Mouse (Mus musculus) forebrain, postnatal 0 days (tissue): ENCODE measurements at regions not wholly inside any gene's neighbourhood (a gene's known extent, or its start where the extent isn't known, plus 50 kb on each side); places are given as distances from the start of the nearest gene placed in this dataset.

Experiments
- ATAC-seq: fragments of 200-750 bp; cut with Nextera tagmentation; 2 replicates; pipeline ENCODE4 v1.8.0; 2017; ENCODE audit warnings: mild to moderate bottlenecking, moderate library complexity
- DNase-seq: peaks from one replicate; pipeline ENCODE4 v3.0.0-alpha.2; 2015
- H3K27ac ChIP-seq: fragments of 300-500 bp; sonication (generic); 2 replicates; pipeline ENCODE4 v1.5.1; 2014; ENCODE audit warnings: low read depth, mild to moderate bottlenecking, antibody characterized with exemption, low read length, moderate library complexity, mixed read lengths
- H3K27me3 ChIP-seq: fragments of 300-500 bp; sonication (generic); 2 replicates; pipeline ENCODE4 v1.6.1; 2014; ENCODE audit warnings: mild to moderate bottlenecking, low read length, mixed read lengths; ENCODE audit not compliant: insufficient read depth
- H3K36me3 ChIP-seq: fragments of 300-500 bp; sonication (generic); 2 replicates; pipeline ENCODE4 v1.6.1; 2014; ENCODE audit warnings: mild to moderate bottlenecking, moderate library complexity; ENCODE audit not compliant: insufficient read depth
- H3K4me1 ChIP-seq: fragments of 300-500 bp; sonication (generic); 2 replicates; pipeline ENCODE4 v1.6.1; 2014; ENCODE audit warnings: antibody characterized with exemption; ENCODE audit not compliant: insufficient read depth
- H3K4me2 ChIP-seq: fragments of 300-500 bp; sonication (generic); 2 replicates; pipeline ENCODE4 v1.6.1; 2014; ENCODE audit warnings: low read depth, mild to moderate bottlenecking, moderate library complexity
- H3K4me3 ChIP-seq: fragments of 300-500 bp; sonication (generic); 2 replicates; pipeline ENCODE4 v1.5.1; 2014; ENCODE audit warnings: low read depth, low read length, mixed read lengths
- H3K9ac ChIP-seq: fragments of 300-500 bp; sonication (generic); 2 replicates; pipeline ENCODE4 v1.6.1; 2014; ENCODE audit warnings: mild to moderate bottlenecking
- H3K9me3 ChIP-seq: fragments of 300-500 bp; sonication (generic); 2 replicates; pipeline ENCODE4 v1.6.1; 2016; ENCODE audit warnings: low read length
- CTCF ChIP-seq: sonication (generic); IDR thresholded peaks from 2 replicates; pipeline ENCODE4 v1.5.1; 2016; ENCODE audit warnings: antibody characterized with exemption, control low read depth, low read depth
- WGBS: fragments of 180-500 bp; shearing (Covaris S2); extraction: QIAGEN DNeasy Blood & Tissue Kit; methylation state at CpG from one replicate; pipeline ENCODE4 v1.1.7; 2014; 5-methylcytosine and 5-hydroxymethylcytosine counted together

GRCm38 (mm10) chr6:25442096-25442495, 248.4 kb downstream of the Gpr37 start:
- 76% methylated on average over 2 of the region's 2 CpGs for WGBS
- DNase-seq (no peak), ATAC-seq (no peak)
- no peak overlapping the region for H3K27ac ChIP-seq
- H3K27me3 ChIP-seq, result no peaks in the 10 kb centered on the region
- TF ChIP-seq CTCF, result no peak
- no peaks in the 10 kb centered on the region for H3K9me3 ChIP-seq
- no peak overlapping the region for H3K4me2 ChIP-seq
- H3K36me3 ChIP-seq, result no peaks in the 10 kb centered on the region
- H3K4me3 ChIP-seq, result no peak overlapping the region
- no peak overlapping the region for H3K9ac ChIP-seq
- no peaks in the 10 kb centered on the region for H3K4me1 ChIP-seq

- no peak overlapping the region for H3K27ac ChIP-seq
- DNase-seq (peak; percentile 10), ATAC-seq (peak; percentile 66)
- H3K4me3 ChIP-seq, result no peak overlapping the region
- no peaks in the 10 kb centered on the region for H3K9me3 ChIP-seq
- no peaks in the 10 kb centered on the region for H3K36me3 ChIP-seq
- H3K4me2 ChIP-seq, result no peak overlapping the region
- no peaks in the 10 kb centered on the region for H3K27me3 ChIP-seq
- WGBS, result 12% methylated on average over 2 of the region's 2 CpGs
- no peak overlapping the region for H3K9ac ChIP-seq
- no peaks in the 10 kb centered on the region for H3K4me1 ChIP-seq
- no peak for TF ChIP-seq CTCF
Measured at GRCm38 (mm10) chr6:25437875-25438274, 252.7 kb downstream of the Gpr37 start.

- H3K4me2 ChIP-seq, result no peak overlapping the region
- no peak for TF ChIP-seq CTCF
- H3K4me3 ChIP-seq, result no peak overlapping the region
- no peaks in the 10 kb centered on the region for H3K27me3 ChIP-seq
- WGBS, result 79% methylated on average over 4 of the region's 4 CpGs
- H3K9me3 ChIP-seq, result no peaks in the 10 kb centered on the region
- DNase-seq, result no peak
- no peaks in the 10 kb centered on the region for H3K36me3 ChIP-seq
- no peak overlapping the region for H3K9ac ChIP-seq
- no peak overlapping the region for H3K27ac ChIP-seq
- ATAC-seq, result no peak
- no peaks in the 10 kb centered on the region for H3K4me1 ChIP-seq
Measured at GRCm38 (mm10) chr6:25429047-25429446, 261.5 kb downstream of the Gpr37 start.

GRCm38 (mm10) chr6:25418820-25419219, 271.7 kb downstream of the Gpr37 start:
- no peak for TF ChIP-seq CTCF
- no peak for DNase-seq
- Histone ChIP-seq H3K27ac (no peak overlapping the region), H3K4me2 (no peak overlapping the region), H3K4me1 (no peaks in the 10 kb centered on the region), H3K4me3 (no peak overlapping the region), H3K9ac (no peak overlapping the region), H3K27me3 (no peaks in the 10 kb centered on the region), H3K36me3 (no peaks in the 10 kb centered on the region), H3K9me3 (no peaks in the 10 kb centered on the region)
- 95% methylated on average over 2 of the region's 2 CpGs for WGBS
- no peak for ATAC-seq

GRCm38 (mm10) chr6:25389841-25390240, 300.7 kb downstream of the Gpr37 start:
- DNase-seq (no peak), ATAC-seq (no peak)
- H3K9ac ChIP-seq, result no peak overlapping the region
- TF ChIP-seq CTCF, result no peak
- H3K36me3 ChIP-seq, result no peaks in the 10 kb centered on the region
- no peak overlapping the region for H3K27ac ChIP-seq
- WGBS, result 68% methylated on average over 4 of the region's 4 CpGs
- H3K4me3 ChIP-seq, result no peak overlapping the region
- no peaks in the 10 kb centered on the region for H3K27me3 ChIP-seq
- H3K9me3 ChIP-seq, result no peaks in the 10 kb centered on the region
- no peak overlapping the region for H3K4me2 ChIP-seq
- H3K4me1 ChIP-seq, result no peaks in the 10 kb centered on the region
